Mouse (Mus musculus) gastrocnemius, adult 8-10 months (tissue): ENCODE measurements around the gene Tnks2. TPM values are rescaled to one million over a fixed set of nuclear protein-coding genes. Genes with fewer than 3 reads are reported as not detected.

Source experiments
- DNase-seq, 2 experiments: peaks; one replicate each; pipeline ENCODE4 v3.0.0; 2022; ENCODE audit warnings: low spot score in 2 of 2
- total RNA-seq, 4 experiments: library from RNA; stranded (reverse); gene quantifications; 2 replicates each; pipeline ENCODE4 v1.2.4; 2022

Tnks2 gene
- total RNA-seq, 4 experiments from 2014 or later = 100 to 133 (median 108) TPM

DNA sequence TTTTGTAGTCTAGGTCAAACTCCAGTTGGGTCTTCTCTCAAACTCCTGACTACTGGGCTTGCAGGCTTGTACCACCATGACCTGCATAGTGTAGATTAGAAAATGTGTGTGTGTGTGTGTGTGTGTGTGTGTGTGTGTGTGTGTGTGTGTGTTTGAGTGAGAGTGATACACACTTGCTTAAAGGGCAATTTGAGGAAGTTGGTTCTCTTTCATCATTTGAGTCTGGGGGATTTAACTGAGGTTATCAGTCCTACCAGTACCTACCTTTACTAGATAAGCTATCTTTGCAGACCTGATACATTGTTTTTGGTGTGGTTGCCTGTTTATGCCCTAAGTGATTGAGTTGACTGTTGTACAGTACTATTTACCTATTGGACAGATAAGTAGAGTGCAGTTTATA lies 98.1 kb downstream of the Tnks2 start:
- no peak for DNase-seq

DNA sequence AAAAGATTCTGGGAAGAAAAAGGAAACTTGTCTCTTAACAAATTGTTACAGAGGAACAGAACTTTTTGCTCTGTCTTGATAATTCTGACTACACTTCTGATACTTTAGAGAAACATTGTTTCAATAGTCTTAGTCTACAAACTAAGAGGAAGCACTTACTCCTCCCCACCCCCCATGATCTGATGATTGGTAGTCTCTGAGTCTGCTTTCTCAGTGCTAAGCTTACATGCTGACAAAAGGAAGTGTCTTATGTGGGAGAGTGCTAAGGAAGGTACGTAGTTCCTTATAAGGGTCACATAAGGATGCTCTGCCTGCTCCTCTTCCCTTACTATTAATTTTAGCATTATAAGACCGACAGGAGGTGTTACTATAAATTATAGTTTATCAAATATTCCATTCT lies 98.6 kb downstream of the Tnks2 start:
- DNase-seq = no peak

DNA sequence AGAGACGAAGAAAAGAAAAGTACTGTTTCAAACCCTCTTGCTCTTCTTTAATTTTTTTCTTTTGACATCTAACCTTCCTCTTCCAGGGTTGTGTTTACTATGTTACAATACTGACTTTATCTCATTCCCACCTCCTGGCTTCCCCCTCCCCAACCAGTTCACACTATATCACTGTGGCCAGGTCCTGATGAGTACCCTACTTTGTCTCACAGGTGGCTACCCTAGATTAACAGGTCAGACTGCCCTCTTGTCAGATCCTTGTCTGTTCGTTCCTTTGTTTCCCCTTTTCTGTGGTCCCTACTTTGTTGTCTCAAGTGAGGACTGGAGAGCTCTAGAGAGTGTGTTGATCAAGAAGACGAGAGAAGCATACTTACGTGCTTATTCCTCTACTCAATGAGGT lies 102.3 kb downstream of the Tnks2 start:
- no peak for DNase-seq

DNA sequence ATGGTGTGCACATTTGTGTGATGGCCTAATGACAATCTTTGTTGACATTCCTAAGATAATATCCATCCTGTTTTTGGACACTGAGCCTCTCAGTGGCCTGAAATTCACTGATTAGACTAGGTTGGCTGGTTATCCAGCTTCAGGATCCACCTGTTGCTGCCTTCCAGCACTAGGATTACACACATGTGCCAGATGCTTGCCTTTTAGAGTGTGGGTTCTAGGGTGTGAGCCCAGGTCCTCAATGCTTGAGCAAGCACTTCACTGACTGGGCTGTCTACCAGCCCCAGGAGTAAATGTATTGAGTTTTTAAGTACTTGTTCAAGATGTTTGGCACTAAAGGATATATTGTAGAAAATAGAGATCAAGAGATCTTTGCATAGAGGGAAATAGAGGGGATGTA lies 104.0 kb downstream of the Tnks2 start:
- DNase-seq = no peak

DNA sequence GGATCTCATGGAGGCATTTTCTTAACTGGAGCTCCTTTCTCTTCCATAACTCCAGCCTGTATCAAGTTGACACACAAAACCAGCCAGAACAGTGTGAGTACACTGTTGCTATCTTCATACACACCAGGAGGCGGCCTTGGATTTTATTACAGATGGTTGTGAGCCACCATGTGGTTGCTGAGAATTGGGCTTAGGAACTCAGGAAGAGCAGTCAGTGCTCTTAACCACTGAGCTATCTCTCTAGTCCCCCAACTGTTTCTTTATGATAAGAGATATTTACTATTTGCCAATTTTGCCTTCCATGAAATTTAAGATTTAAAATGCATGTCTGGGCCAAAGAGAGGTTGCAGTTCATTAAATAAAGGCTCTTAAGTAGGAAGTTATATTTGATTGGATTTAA lies 106.0 kb downstream of the Tnks2 start:
- no peak for DNase-seq

Other genes starting within 250 kb of the Tnks2 start
- gene Ppp1r3c, start 97.6 kb upstream of the Tnks2 start, total RNA-seq = 100 to 1,000 TPM; 231 to 631 (median 418) TPM
- gene Fgfbp3, start 85.4 kb downstream of the Tnks2 start, total RNA-seq = 1 to 10 TPM; 1.0 to 2.0 (median 1.4) TPM
- 10 to 100 TPM in 1 of 4 experiments, 1 to 10 TPM in 3; 7.8 to 10.7 (median 8.2) TPM for gene Btaf1, start 91.8 kb downstream of the Tnks2 start, total RNA-seq